Mouse (Mus musculus) hindbrain, embryonic 14.5 days (tissue): ENCODE results near the gene Opcml. TPM values are rescaled to one million over a fixed set of nuclear protein-coding genes. Genes with fewer than 3 reads are reported as not detected.

Experiments used
- ATAC-seq: fragments of 200-750 bp; cut with Nextera tagmentation; 2 replicates; pipeline ENCODE4 v1.8.0; 2017; ENCODE audit warnings: moderate number of reproducible peaks, mild to moderate bottlenecking, moderate TSS enrichment, moderate library complexity; ENCODE audit not compliant: low FRiP score
- DNase-seq: peaks from one replicate; pipeline ENCODE4 v3.0.0-alpha.2; 2015; ENCODE audit warnings: low spot score
- H3K27ac ChIP-seq: fragments of 300-500 bp; sonication (generic); 2 replicates; pipeline ENCODE4 v1.5.1; 2014; ENCODE audit warnings: mild to moderate bottlenecking, moderate library complexity
- H3K27me3 ChIP-seq: fragments of 300-500 bp; sonication (generic); 2 replicates; pipeline ENCODE4 v1.6.1; 2014; ENCODE audit warnings: mild to moderate bottlenecking, low read length, mixed read lengths; ENCODE audit not compliant: control insufficient read depth, insufficient read depth
- H3K36me3 ChIP-seq: fragments of 300-500 bp; sonication (generic); replicated peaks from 2 replicates; pipeline ENCODE4 v1.6.1; 2014; ENCODE audit not compliant: control insufficient read depth, insufficient read depth
- H3K4me1 ChIP-seq: fragments of 300-500 bp; sonication (generic); replicated peaks from 2 replicates; pipeline ENCODE4 v1.6.1; 2014; ENCODE audit warnings: antibody characterized with exemption, low read length, mixed read lengths; ENCODE audit not compliant: control insufficient read depth, insufficient read depth
- H3K4me2 ChIP-seq: fragments of 300-500 bp; sonication (generic); replicated peaks from 2 replicates; pipeline ENCODE4 v1.6.1; 2014; ENCODE audit warnings: mild to moderate bottlenecking, moderate library complexity
- H3K4me3 ChIP-seq: fragments of 300-500 bp; sonication (generic); replicated peaks from 2 replicates; pipeline ENCODE4 v1.5.1; 2014; ENCODE audit warnings: mild to moderate bottlenecking, low read length
- H3K9ac ChIP-seq: fragments of 300-500 bp; sonication (generic); 2 replicates; pipeline ENCODE4 v1.6.1; 2014
- H3K9me3 ChIP-seq: fragments of 300-500 bp; sonication (generic); 2 replicates; pipeline ENCODE4 v1.6.1; 2016; ENCODE audit warnings: low read length; ENCODE audit not compliant: control insufficient read depth
- WGBS: fragments of 180-500 bp; shearing (Covaris S2); extraction: QIAGEN DNeasy Blood & Tissue Kit; methylation state at CpG from one replicate; pipeline ENCODE4 v1.1.7; 2014; 5-methylcytosine and 5-hydroxymethylcytosine counted together
- polyA plus RNA-seq: library from polyadenylated mRNA; unstranded; fragments of >200 nt; fragmentation: Nextera tagmentation; extraction: Ambion mirVana; gene quantifications from 2 replicates; pipeline ENCODE4 v1.2.1, GENCODE M21; 2014

Gene Opcml
- polyA plus RNA-seq, 1 experiment from 2014 or later, result 42.9 TPM

DNA sequence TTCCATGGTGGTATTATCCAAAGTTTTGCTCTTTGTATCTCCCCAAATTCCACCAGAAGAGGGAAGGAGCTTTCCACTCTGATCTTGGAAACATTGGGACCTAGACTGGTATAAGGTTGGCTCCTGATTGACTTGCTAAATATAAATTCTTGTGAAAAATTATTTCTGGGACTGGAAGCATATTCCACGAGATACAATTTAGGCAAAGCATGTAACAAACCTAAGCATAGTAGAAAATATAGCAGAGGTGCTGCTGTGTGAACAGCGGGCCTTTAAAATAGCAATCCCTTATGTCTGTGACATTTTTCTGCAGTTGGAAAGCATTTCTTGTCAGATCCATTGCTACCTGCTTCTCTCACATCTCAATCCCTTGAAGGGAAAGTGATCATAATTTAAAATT lies 661.9 kb downstream of the Opcml start:
- WGBS, result 80% methylated on average over 2 of the region's 2 CpGs
- H3K27ac ChIP-seq, result no peak overlapping the region
- no peak overlapping the region for H3K9ac ChIP-seq
- no peaks in the 10 kb centered on the region for H3K27me3 ChIP-seq
- no peaks in the 10 kb centered on the region for H3K36me3 ChIP-seq
- no peak for DNase-seq
- ATAC-seq, result no peak
- H3K9me3 ChIP-seq, result no peaks in the 10 kb centered on the region
- H3K4me2 ChIP-seq, result no peak overlapping the region
- no peak overlapping the region for H3K4me3 ChIP-seq
- H3K4me1 ChIP-seq, result no peaks in the 10 kb centered on the region

DNA sequence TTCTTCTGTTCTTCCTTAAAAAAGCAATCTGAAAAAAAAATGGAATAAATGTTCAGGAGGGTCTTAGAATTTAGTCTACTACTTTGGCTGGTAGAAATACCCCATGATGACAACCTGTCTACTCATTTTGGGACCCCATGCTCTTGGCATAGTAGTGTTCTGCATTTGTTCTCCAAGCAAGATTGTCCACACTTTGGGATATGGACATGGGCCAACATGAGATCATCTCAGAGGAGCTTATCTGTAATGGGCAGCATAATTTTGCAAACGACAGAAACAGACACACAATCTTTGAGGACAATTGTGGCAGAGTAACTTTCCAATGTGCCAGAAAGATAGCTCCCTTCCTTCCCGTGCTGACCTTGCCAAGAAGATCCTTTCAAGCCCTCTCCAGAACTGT lies 662.5 kb downstream of the Opcml start:
- DNase-seq (no peak), ATAC-seq (no peak)
- Histone ChIP-seq H3K36me3 (no peaks in the 10 kb centered on the region), H3K4me1 (peaks cover 3% of the 10 kb centered on the region; the same call in 1 of the 2 replicates), H3K4me2 (no peak overlapping the region), H3K27me3 (no peaks in the 10 kb centered on the region), H3K4me3 (no peak overlapping the region), H3K9ac (no peak overlapping the region), H3K9me3 (no peaks in the 10 kb centered on the region), H3K27ac (no peak overlapping the region)
- WGBS, result 83% methylated on average over 2 of the region's 2 CpGs

DNA sequence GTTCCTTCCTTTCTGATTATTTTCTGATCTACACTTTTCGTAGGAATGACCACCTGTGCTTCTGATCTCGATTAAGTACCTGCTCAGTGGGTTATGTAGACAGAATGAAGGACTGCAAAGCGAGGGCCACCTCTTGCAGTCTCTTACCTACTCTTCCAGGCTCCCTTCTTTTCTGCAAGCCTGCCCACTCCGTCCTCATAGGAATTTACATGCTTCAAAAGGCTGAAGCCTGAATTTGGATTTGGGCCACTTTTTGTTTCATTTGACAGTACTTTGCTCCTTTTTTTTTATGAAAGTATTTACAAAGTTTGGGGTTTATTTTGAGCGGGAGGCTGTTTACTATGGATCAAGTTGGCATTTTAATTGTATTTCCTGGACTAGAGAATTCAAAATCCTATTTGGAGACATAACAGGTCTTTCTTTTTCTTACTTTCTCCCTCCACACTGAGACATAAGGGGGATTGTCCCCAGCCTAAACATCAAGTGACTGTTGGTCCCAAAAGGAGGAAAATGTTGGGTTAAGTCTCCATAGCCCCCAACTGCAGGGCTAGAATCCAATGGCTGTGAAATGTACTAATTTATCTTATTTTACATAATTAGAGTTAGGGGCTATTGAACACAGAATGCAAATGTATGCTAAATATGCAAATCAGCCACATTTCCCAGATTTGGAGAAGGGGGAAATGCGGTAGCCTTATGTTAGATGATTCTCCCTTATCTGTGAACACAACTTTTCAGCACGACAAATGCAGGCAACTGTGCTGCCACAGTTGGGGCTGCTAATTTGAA lies 667.6 kb downstream of the Opcml start:
- Histone ChIP-seq H3K9ac (no peak overlapping the region), H3K4me3 (no peak overlapping the region), H3K27ac (no peak overlapping the region), H3K4me1 (peaks cover 7% of the 10 kb centered on the region; the same call in 1 of the 2 replicates), H3K9me3 (no peaks in the 10 kb centered on the region), H3K36me3 (no peaks in the 10 kb centered on the region), H3K4me2 (no peak overlapping the region), H3K27me3 (no peaks in the 10 kb centered on the region)
- no peak for DNase-seq
- 65% methylated on average over 7 of the region's 7 CpGs for WGBS
- no peak for ATAC-seq

DNA sequence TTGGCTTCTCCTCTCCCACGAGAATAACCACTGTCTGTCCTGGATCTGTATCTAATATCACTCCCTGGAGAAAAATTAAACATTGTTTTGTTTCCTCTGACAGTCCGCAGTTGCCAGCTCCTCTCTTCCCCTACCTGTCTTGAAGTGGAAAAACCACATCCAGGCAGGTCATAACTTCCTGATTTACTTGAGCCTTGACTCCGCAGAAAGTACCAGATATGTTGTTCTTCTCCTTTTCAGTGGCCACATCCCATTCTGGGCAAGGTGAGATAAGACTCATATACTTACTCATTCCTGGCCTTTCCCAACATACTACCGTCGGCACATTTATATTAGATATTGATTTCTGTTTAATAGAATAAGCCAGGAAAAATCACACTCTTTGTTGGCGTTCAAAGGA lies 673.0 kb downstream of the Opcml start:
- Histone ChIP-seq H3K9me3 (no peaks in the 10 kb centered on the region), H3K27ac (no peak overlapping the region), H3K27me3 (no peaks in the 10 kb centered on the region), H3K4me2 (no peak overlapping the region), H3K36me3 (no peaks in the 10 kb centered on the region), H3K9ac (no peak overlapping the region), H3K4me3 (no peak overlapping the region), H3K4me1 (peaks cover 11% of the 10 kb centered on the region; the same call in 1 of the 2 replicates)
- no peak for ATAC-seq
- WGBS, result 72% methylated on average over 6 of the region's 6 CpGs
- no peak for DNase-seq

- no peak overlapping the region for H3K27ac ChIP-seq
- no peaks in the 10 kb centered on the region for H3K36me3 ChIP-seq
- no peak overlapping the region for H3K4me2 ChIP-seq
- H3K4me1 ChIP-seq, result peaks cover 11% of the 10 kb centered on the region
- H3K4me3 ChIP-seq, result no peak overlapping the region
- no peak overlapping the region for H3K9ac ChIP-seq
- WGBS, result 91% methylated on average over 6 of the region's 6 CpGs
- DNase-seq, result no peak
- H3K9me3 ChIP-seq, result no peaks in the 10 kb centered on the region
- no peaks in the 10 kb centered on the region for H3K27me3 ChIP-seq
- ATAC-seq, result no peak
These were observed 678.8 kb downstream of the Opcml start for GRCm38 (mm10) chr9:28469419-28469818.

- WGBS, result 36% methylated on average over 4 of the region's 4 CpGs
- H3K4me2 ChIP-seq, result no peak overlapping the region
- H3K9me3 ChIP-seq, result no peaks in the 10 kb centered on the region
- DNase-seq, result no peak
- no peak overlapping the region for H3K27ac ChIP-seq
- ATAC-seq, result no peak
- H3K27me3 ChIP-seq, result no peaks in the 10 kb centered on the region
- no peak overlapping the region for H3K9ac ChIP-seq
- H3K4me1 ChIP-seq, result no peaks in the 10 kb centered on the region; the same call in 1 of the 2 replicates
- no peaks in the 10 kb centered on the region for H3K36me3 ChIP-seq
- no peak overlapping the region for H3K4me3 ChIP-seq
These were observed 680.9 kb downstream of the Opcml start for GRCm38 (mm10) chr9:28471501-28471900.

DNA sequence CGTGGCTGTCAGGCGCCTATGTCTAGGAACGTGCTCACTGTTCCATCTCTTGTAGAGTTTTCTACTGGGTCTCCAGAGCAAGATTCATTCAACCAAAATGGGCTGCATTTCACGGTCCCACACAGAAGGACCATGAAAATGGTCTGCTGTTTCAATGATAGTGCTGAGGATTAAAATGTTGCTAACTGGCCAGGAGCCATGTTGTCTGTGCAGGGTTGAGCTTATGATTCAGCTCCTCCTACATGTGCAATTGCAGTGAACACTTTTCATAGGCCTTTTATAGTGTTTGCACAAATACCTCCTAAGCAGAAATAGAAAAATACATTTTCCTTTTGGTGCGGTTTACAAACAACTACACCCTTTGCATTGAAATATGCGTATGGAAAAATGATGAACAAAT lies 684.0 kb downstream of the Opcml start:
- no peaks in the 10 kb centered on the region for H3K36me3 ChIP-seq
- H3K27ac ChIP-seq, result no peak overlapping the region
- ATAC-seq, result no peak
- no peaks in the 10 kb centered on the region for H3K27me3 ChIP-seq
- H3K9ac ChIP-seq, result no peak overlapping the region
- no peaks in the 10 kb centered on the region for H3K9me3 ChIP-seq
- WGBS, result 94% methylated on average over 6 of the region's 6 CpGs
- no peaks in the 10 kb centered on the region; the same call in 1 of the 2 replicates for H3K4me1 ChIP-seq
- no peak overlapping the region for H3K4me3 ChIP-seq
- H3K4me2 ChIP-seq, result no peak overlapping the region
- no peak for DNase-seq

- no peaks in the 10 kb centered on the region for H3K27me3 ChIP-seq
- ATAC-seq, result no peak
- H3K27ac ChIP-seq, result no peak overlapping the region
- no peak overlapping the region for H3K4me2 ChIP-seq
- no peaks in the 10 kb centered on the region for H3K9me3 ChIP-seq
- no peaks in the 10 kb centered on the region for H3K4me1 ChIP-seq
- H3K9ac ChIP-seq, result no peak overlapping the region
- no peak for DNase-seq
- no peak overlapping the region for H3K4me3 ChIP-seq
- H3K36me3 ChIP-seq, result no peaks in the 10 kb centered on the region
- WGBS, result 88% methylated on average over 4 of the region's 4 CpGs
These were observed 690.7 kb downstream of the Opcml start for GRCm38 (mm10) chr9:28481261-28481660.

DNA sequence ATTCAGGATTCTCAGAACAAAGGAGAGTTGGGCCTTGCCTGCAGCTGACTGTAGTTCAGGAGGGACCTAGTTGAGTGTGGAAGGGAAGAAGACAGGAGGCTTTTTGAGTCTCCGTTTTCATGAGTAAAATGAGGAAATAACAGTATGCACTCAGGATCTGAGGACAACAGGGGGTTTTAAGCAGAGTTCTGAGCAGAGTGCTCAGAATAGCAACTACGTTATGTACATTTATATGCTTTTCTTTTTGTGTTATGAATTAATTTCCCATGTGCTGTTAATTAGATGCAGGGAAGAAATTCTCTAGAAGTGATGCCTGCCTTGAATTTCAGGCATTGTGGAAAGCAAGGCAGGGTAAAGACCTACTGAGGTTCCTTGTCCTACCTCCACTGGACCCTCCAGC lies 697.9 kb downstream of the Opcml start:
- no peak for ATAC-seq
- whole genome bisulfite sequencing, result 75% methylated on average over 2 of the region's 2 CpGs
- H3K27ac ChIP-seq, result no peak overlapping the region
- DNase-seq, result no peak
- no peaks in the 10 kb centered on the region for H3K27me3 ChIP-seq
- H3K9ac ChIP-seq, result no peak overlapping the region
- H3K4me2 ChIP-seq, result no peak overlapping the region
- H3K4me3 ChIP-seq, result no peak overlapping the region
- H3K9me3 ChIP-seq, result no peaks in the 10 kb centered on the region
- no peaks in the 10 kb centered on the region for H3K4me1 ChIP-seq
- H3K36me3 ChIP-seq, result no peaks in the 10 kb centered on the region

- DNase-seq, result no peak
These were observed 699.3 kb downstream of the Opcml start for GRCm38 (mm10) chr9:28489828-28490227.

More at GRCm38 (mm10) chr9:28489828-28490227, 699.3 kb downstream of the Opcml start:
- WGBS, result 82% methylated on average over 4 of the region's 4 CpGs
- Histone ChIP-seq H3K4me1 (no peaks in the 10 kb centered on the region), H3K36me3 (no peaks in the 10 kb centered on the region), H3K4me2 (no peak overlapping the region), H3K27me3 (no peaks in the 10 kb centered on the region), H3K4me3 (no peak overlapping the region), H3K9me3 (no peaks in the 10 kb centered on the region), H3K9ac (no peak overlapping the region), H3K27ac (no peak overlapping the region)
- ATAC-seq, result no peak
